Mouse (Mus musculus): ENCODE measurements at regions not wholly inside any gene's neighbourhood (a gene's known extent, or its start where the extent isn't known, plus 50 kb on each side); places are given as distances from the start of the nearest gene placed in this dataset.

DNA sequence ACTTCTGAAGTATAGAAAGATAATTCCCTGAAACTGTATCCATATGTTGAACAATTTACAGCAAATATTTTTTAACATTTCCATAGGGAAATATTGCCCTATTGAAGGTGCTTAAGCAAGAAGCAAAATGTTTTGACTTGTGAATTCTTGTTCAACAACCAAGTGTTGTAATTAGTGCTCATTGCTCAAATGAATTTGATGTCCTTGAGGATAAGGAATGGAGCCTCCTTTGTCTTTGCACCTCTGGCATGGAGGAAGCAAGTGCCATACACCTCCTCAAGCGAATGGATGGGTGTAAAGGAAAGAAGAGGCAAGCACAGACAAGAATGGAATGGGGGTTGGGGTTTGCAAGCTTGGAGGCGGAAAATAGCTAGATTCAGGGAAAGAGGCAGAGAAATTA, 59.2 kb upstream of the Agbl1 start:
- in situ Hi-C loops (cut with MboI; ENCODE audit: low pct_ligation_motif_present, low pct_unique_long_range_greater_than_20kb, low sequenced_read_pairs): no loop called here
- dilution Hi-C loops (cut with MboI; ENCODE audit: extremely low pct_ligation_motif_present, extremely low pct_unique_long_range_greater_than_20kb, low sequenced_read_pairs): no loop called here
- no peak for DNase-seq (ENCODE audit: extremely low read depth)
- Histone ChIP-seq H3K9me3 (replicated peaks; ENCODE audit: low read length) (no peaks in the 10 kb centered on the region), H3K27me3 (replicated peaks) (peaks cover 55% of the 10 kb centered on the region), H3K27ac (ENCODE audit: insufficient read depth, low read depth) (no peak overlapping the region), H3K79me2 (replicated peaks; ENCODE audit: control insufficient read depth, extremely low read depth, insufficient read depth, poor library complexity, severe bottlenecking) (no peaks in the 10 kb centered on the region), H3K4me2 (ENCODE audit: insufficient read depth, low read depth, poor library complexity, severe bottlenecking) (no peak overlapping the region), H3K4me3 (replicated peaks in 1 of 3; ENCODE audit: low read depth in 2 of 3, low read length in 2 of 3, poor library complexity in 1 of 3) (no peak overlapping the region), H3K9ac (ENCODE audit: insufficient read depth, low read depth) (no peak overlapping the region), H3K36me3 (replicated peaks in 1 of 2; ENCODE audit: control insufficient read depth in 1 of 2, insufficient read depth in 1 of 2, low read length in 1 of 2) (no peaks in the 10 kb centered on the region), H3K4me1 (ENCODE audit: control insufficient read depth in 1 of 2, insufficient read depth in 2 of 2) (no peaks in the 10 kb centered on the region)
- TF ChIP-seq MEF2A (IDR thresholded peaks at IDR 0.05; ENCODE audit: borderline replicate concordance, low read depth, low read length) (no peak), CHD1 (IDR thresholded peaks at IDR 0.05; ENCODE audit: low read depth, low read length) (no peak), MAZ (IDR thresholded peaks at IDR 0.05; ENCODE audit: low read depth, low read length) (no peak), MAFK (IDR thresholded peaks at IDR 0.05; ENCODE audit: insufficient replicate concordance, low read length) (no peak), KAT2A (IDR thresholded peaks at IDR 0.05; ENCODE audit: insufficient replicate concordance, low read length) (no peak), MYC (IDR thresholded peaks at IDR 0.05; ENCODE audit: low read depth, low read length) (no peak), NRF1 (IDR thresholded peaks at IDR 0.05; ENCODE audit: low read depth, low read length) (no peak)

DNA sequence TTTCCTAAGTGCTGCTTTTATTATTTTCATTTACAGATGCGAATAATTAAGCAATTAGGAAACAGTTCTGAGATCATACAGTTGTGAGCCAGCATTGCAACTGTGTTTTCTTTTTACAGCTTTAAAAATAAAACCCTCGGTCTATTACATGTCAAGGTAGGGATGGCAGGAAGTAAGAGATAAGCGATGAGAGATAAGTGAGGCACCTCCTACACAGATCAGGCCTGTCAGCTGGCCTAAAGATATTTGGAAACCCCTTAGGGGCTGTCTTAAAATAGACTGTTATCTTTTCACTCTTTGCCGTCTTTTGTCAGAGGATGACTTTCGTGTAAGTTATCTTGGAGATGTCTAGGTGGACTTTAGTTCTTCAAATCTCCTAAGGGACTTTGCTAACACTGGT, 53.5 kb upstream of the Agbl1 start:
- no peak for TF ChIP-seq USF1 (IDR thresholded peaks at IDR 0.05; ENCODE audit: low read depth, low read length)
- TF ChIP-seq CHD2 (IDR thresholded peaks at IDR 0.05; ENCODE audit: low read length): no peak
- TF ChIP-seq MEF2A (IDR thresholded peaks at IDR 0.05; ENCODE audit: borderline replicate concordance, low read depth, low read length): no peak
- no peak for TF ChIP-seq JUN (IDR thresholded peaks at IDR 0.05; ENCODE audit: insufficient read depth, low read depth, low read length)
- TF ChIP-seq SIN3A (IDR thresholded peaks at IDR 0.05; ENCODE audit: low read length): no peak
- TF ChIP-seq JUND (conservative IDR thresholded peaks at IDR 0.05; ENCODE audit: low read depth, low read length): no peak
- TF ChIP-seq KAT2A (IDR thresholded peaks at IDR 0.05; ENCODE audit: insufficient replicate concordance, low read length): no peak
- no peak for TF ChIP-seq MYC (IDR thresholded peaks at IDR 0.05; ENCODE audit: low read depth, low read length)
- no peak for TF ChIP-seq ELF1 (IDR thresholded peaks at IDR 0.05; ENCODE audit: low read depth, low read length)
- no peak overlapping the region for H3K4me2 ChIP-seq (ENCODE audit: insufficient read depth, low read depth, poor library complexity, severe bottlenecking)
- H3K9ac ChIP-seq (ENCODE audit: insufficient read depth, low read depth): no peak overlapping the region
- no peaks in the 10 kb centered on the region for H3K4me1 ChIP-seq (ENCODE audit: control insufficient read depth in 1 of 2, insufficient read depth in 2 of 2)
- no peak for DNase-seq (ENCODE audit: extremely low read depth)
- H3K27me3 ChIP-seq (replicated peaks): peaks cover 68% of the 10 kb centered on the region
- H3K9me3 ChIP-seq (replicated peaks; ENCODE audit: low read length): no peaks in the 10 kb centered on the region
- H3K27ac ChIP-seq (ENCODE audit: insufficient read depth, low read depth): no peak overlapping the region
- dilution Hi-C loops (cut with MboI; ENCODE audit: extremely low pct_ligation_motif_present, extremely low pct_unique_long_range_greater_than_20kb, low sequenced_read_pairs) (no loop called here), in situ Hi-C loops (cut with MboI; ENCODE audit: low pct_ligation_motif_present, low pct_unique_long_range_greater_than_20kb, low sequenced_read_pairs) (no loop called here)
- no peaks in the 10 kb centered on the region for H3K79me2 ChIP-seq (replicated peaks; ENCODE audit: control insufficient read depth, extremely low read depth, insufficient read depth, poor library complexity, severe bottlenecking)
- no peaks in the 10 kb centered on the region for H3K36me3 ChIP-seq (replicated peaks in 1 of 2; ENCODE audit: control insufficient read depth in 1 of 2, insufficient read depth in 1 of 2, low read length in 1 of 2)
- H3K4me3 ChIP-seq (replicated peaks in 1 of 3; ENCODE audit: low read depth in 2 of 3, low read length in 2 of 3, poor library complexity in 1 of 3): no peak overlapping the region

DNA sequence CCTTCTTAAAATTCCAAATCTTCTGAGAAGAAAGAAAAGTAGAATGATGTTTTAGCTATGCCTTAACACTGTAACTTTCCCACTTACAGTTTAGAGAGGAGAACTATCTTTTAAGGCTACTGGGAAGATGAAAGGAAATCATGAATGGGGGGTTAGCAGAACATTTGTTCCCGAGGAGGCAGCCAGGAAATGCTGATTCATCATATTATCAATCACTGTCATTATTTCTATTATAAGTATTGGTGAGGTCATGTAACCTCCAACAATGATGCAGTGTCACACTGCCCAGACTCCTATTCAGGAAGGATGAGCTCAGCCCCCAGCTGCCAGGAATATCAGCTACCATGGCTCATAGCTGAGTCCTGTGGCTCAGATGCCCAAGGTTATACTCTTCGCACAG, 52.3 kb upstream of the Agbl1 start:
- no peak for DNase-seq (ENCODE audit: extremely low read depth)
- no peaks in the 10 kb centered on the region for H3K79me2 ChIP-seq (replicated peaks; ENCODE audit: control insufficient read depth, extremely low read depth, insufficient read depth, poor library complexity, severe bottlenecking)
- peaks cover 65% of the 10 kb centered on the region for H3K27me3 ChIP-seq (replicated peaks)
- no peak for TF ChIP-seq RCOR1 (conservative IDR thresholded peaks at IDR 0.05; ENCODE audit: low read depth, low read length)
- TF ChIP-seq ZC3H11A (IDR thresholded peaks at IDR 0.05; ENCODE audit: low read depth, low read length): no peak
- TF ChIP-seq GABPA (IDR thresholded peaks at IDR 0.05; ENCODE audit: insufficient replicate concordance, low read depth, low read length): no peak
- peak; percentile 83 for TF ChIP-seq MAFK (IDR thresholded peaks at IDR 0.05; ENCODE audit: insufficient replicate concordance, low read length)
- TF ChIP-seq BHLHE40 (IDR thresholded peaks at IDR 0.05; ENCODE audit: low read depth, low read length): no peak
- TF ChIP-seq RAD21 (IDR thresholded peaks at IDR 0.05; ENCODE audit: low read depth, low read length): no peak
- no peak for TF ChIP-seq HCFC1 (IDR thresholded peaks at IDR 0.05; ENCODE audit: low read depth, low read length)
- no peaks in the 10 kb centered on the region for H3K36me3 ChIP-seq (replicated peaks in 1 of 2; ENCODE audit: control insufficient read depth in 1 of 2, insufficient read depth in 1 of 2, low read length in 1 of 2)
- H3K4me3 ChIP-seq (replicated peaks in 1 of 3; ENCODE audit: low read depth in 2 of 3, low read length in 2 of 3, poor library complexity in 1 of 3): no peak overlapping the region
- in situ Hi-C loops (cut with MboI; ENCODE audit: low pct_ligation_motif_present, low pct_unique_long_range_greater_than_20kb, low sequenced_read_pairs) (no loop called here), dilution Hi-C loops (cut with MboI; ENCODE audit: extremely low pct_ligation_motif_present, extremely low pct_unique_long_range_greater_than_20kb, low sequenced_read_pairs) (no loop called here)
- H3K27ac ChIP-seq (ENCODE audit: insufficient read depth, low read depth): no peak overlapping the region
- no peak overlapping the region for H3K9ac ChIP-seq (ENCODE audit: insufficient read depth, low read depth)
- H3K4me2 ChIP-seq (ENCODE audit: insufficient read depth, low read depth, poor library complexity, severe bottlenecking): no peak overlapping the region
- H3K9me3 ChIP-seq (replicated peaks; ENCODE audit: low read length): no peaks in the 10 kb centered on the region
- H3K4me1 ChIP-seq (ENCODE audit: control insufficient read depth in 1 of 2, insufficient read depth in 2 of 2): no peaks in the 10 kb centered on the region
